Mouse (Mus musculus) heart, embryonic 11.5 days (tissue): ENCODE data around the gene Gse1. TPM values are rescaled to one million over a fixed set of nuclear protein-coding genes. Genes with fewer than 3 reads are reported as not detected.

Experiments used
- ATAC-seq: fragments of 200-750 bp; cut with Nextera tagmentation; replicated peaks from 2 replicates; pipeline ENCODE4 v1.8.0; 2017; ENCODE audit warnings: moderate library complexity; ENCODE audit not compliant: insufficient number of reproducible peaks, low FRiP score, low TSS enrichment
- H3K27ac ChIP-seq: fragments of 300-500 bp; sonication (generic); 2 replicates; pipeline ENCODE4 v1.5.1; 2014; ENCODE audit warnings: mild to moderate bottlenecking, low read depth, low read length
- H3K27me3 ChIP-seq: fragments of 300-500 bp; sonication (generic); 2 replicates; pipeline ENCODE4 v1.6.1; 2014; ENCODE audit warnings: mild to moderate bottlenecking, low read length, mixed read lengths; ENCODE audit not compliant: control insufficient read depth, insufficient read depth
- H3K36me3 ChIP-seq: fragments of 300-500 bp; sonication (generic); 2 replicates; pipeline ENCODE4 v1.6.1; 2014; ENCODE audit warnings: mild to moderate bottlenecking, low read length, moderate library complexity, mixed read lengths; ENCODE audit not compliant: control insufficient read depth, insufficient read depth
- H3K4me1 ChIP-seq: fragments of 300-500 bp; sonication (generic); 2 replicates; pipeline ENCODE4 v1.6.1; 2014; ENCODE audit warnings: low read length; ENCODE audit not compliant: control insufficient read depth, insufficient read depth
- H3K4me2 ChIP-seq: fragments of 300-500 bp; sonication (generic); 2 replicates; pipeline ENCODE4 v1.6.1; 2014; ENCODE audit warnings: mild to moderate bottlenecking, moderate library complexity
- H3K4me3 ChIP-seq: fragments of 300-500 bp; sonication (generic); 2 replicates; pipeline ENCODE4 v1.5.1; 2014; ENCODE audit warnings: low read depth, low read length
- H3K9ac ChIP-seq: fragments of 300-500 bp; sonication (generic); 2 replicates; pipeline ENCODE4 v1.6.1; 2014; ENCODE audit warnings: mild to moderate bottlenecking, low read depth, low read length, moderate library complexity
- H3K9me3 ChIP-seq: fragments of 300-500 bp; sonication (generic); replicated peaks from 2 replicates; pipeline ENCODE4 v1.6.1; 2016; ENCODE audit warnings: low read length; ENCODE audit not compliant: control insufficient read depth
- WGBS: fragments of 180-500 bp; shearing (Covaris S2); extraction: QIAGEN DNeasy Blood & Tissue Kit; methylation state at CpG from one replicate; pipeline ENCODE4 v1.1.7; 2014; ENCODE audit not compliant: insufficient replicate concordance; 5-methylcytosine and 5-hydroxymethylcytosine counted together
- polyA plus RNA-seq: library from polyadenylated mRNA; unstranded; fragments of >200 nt; fragmentation: Nextera tagmentation; extraction: Ambion mirVana; gene quantifications from 2 replicates; pipeline ENCODE4 v1.2.1, GENCODE M21; 2014

Gse1 gene
- polyA plus RNA-seq, 1 experiment from 2014 or later: 12.8 TPM

- Histone ChIP-seq H3K27me3 (no peaks in the 10 kb centered on the region), H3K27ac (no peak overlapping the region), H3K9me3 (no peaks in the 10 kb centered on the region), H3K4me1 (peaks cover 23% of the 10 kb centered on the region; the same call in 1 of the 2 replicates), H3K36me3 (peaks cover 71% of the 10 kb centered on the region), H3K9ac (no peak overlapping the region), H3K4me3 (no peak overlapping the region), H3K4me2 (no peak overlapping the region)
- WGBS: 87% methylated on average over 17 of the region's 17 CpGs
- ATAC-seq: no peak
Observed at GRCm38 (mm10) chr8:120577821-120578220, 349.6 kb downstream of the Gse1 start.

DNA sequence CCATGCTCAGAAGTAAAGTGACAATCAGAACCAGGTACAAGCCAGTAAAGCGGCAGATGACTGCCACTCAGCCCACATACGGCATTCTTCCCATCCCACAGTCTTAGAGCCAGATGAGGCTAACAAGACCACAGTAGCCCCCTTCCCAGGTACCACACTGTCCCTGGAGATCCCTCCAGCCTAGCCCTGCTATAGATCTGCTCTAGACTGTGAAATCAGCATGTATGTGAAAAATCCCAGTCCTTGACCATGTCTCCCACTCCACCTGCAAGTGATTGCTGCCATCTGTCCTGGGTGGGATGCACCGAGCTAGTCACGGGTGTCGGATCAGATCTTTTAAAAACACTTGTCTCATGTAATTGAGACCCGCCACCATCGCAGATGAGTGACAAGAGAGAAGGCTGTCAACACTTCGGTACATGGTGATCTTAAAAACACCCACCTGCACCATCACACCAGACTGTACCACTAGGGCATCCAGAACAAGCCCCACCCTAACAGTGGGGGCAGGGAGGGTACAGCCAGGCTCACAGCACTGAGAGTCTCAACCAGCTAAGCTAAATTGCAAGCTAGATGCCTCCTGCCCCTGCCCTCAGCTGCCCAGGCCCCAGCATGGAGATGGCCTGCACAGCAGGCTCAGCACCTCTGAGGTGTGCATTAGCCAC, 352.2 kb downstream of the Gse1 start:
- Histone ChIP-seq H3K4me2 (no peak overlapping the region), H3K27ac (no peak overlapping the region), H3K9me3 (no peaks in the 10 kb centered on the region), H3K27me3 (no peaks in the 10 kb centered on the region), H3K36me3 (peaks cover 55% of the 10 kb centered on the region), H3K4me1 (peaks cover 14% of the 10 kb centered on the region; the same call in 1 of the 2 replicates), H3K4me3 (no peak overlapping the region), H3K9ac (no peak overlapping the region)
- no peak for ATAC-seq
- 82% methylated on average over 8 of the region's 8 CpGs for WGBS

GRCm38 (mm10) chr8:120581329-120581728, 353.1 kb downstream of the Gse1 start:
- ATAC-seq: no peak

DNA sequence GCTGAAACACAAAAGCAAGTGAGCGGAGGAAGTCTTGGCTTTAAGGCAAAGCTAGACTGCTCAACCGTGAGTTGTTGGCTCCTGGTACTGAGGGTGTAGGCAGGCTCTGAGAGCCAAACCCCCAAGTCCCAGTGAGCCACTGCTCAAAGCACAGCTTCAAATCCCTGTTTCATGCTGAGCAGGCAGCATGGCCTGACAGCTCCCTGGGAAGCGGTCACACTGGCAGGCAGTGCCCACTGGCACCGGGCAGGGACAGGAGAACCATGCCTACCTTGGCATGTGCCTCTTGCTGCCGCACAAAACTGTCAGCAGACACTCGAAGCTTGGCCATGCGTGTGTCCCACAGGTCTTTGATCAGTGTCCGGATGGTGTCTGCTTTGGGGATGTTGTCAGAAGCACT, 353.6 kb downstream of the Gse1 start:
- 0 out of 2 replicates have a peak overlapping the region, but pooled peaks have one; percentile 28 for H3K9ac ChIP-seq
- peaks cover 50% of the 10 kb centered on the region for H3K36me3 ChIP-seq
- no peak overlapping the region for H3K4me2 ChIP-seq
- H3K4me3 ChIP-seq: no peak overlapping the region
- H3K4me1 ChIP-seq: peaks cover 5% of the 10 kb centered on the region; the same call in 1 of the 2 replicates
- no peaks in the 10 kb centered on the region for H3K27me3 ChIP-seq
- ATAC-seq: no peak
- no peaks in the 10 kb centered on the region for H3K9me3 ChIP-seq
- WGBS: 90% methylated on average over 8 of the region's 8 CpGs
- 0 out of 2 replicates have a peak overlapping the region, but pooled peaks have one; percentile 22 for H3K27ac ChIP-seq

More at GRCm38 (mm10) chr8:120581329-120581728, 353.1 kb downstream of the Gse1 start:
- peaks cover 55% of the 10 kb centered on the region for H3K36me3 ChIP-seq
- no peaks in the 10 kb centered on the region for H3K27me3 ChIP-seq
- H3K9ac ChIP-seq: no peak overlapping the region
- no peak overlapping the region for H3K4me3 ChIP-seq
- WGBS: 91% methylated on average over 12 of the region's 12 CpGs
- no peak overlapping the region for H3K4me2 ChIP-seq
- H3K4me1 ChIP-seq: peaks cover 9% of the 10 kb centered on the region; the same call in 1 of the 2 replicates
- H3K27ac ChIP-seq: no peak overlapping the region
- H3K9me3 ChIP-seq: no peaks in the 10 kb centered on the region

DNA sequence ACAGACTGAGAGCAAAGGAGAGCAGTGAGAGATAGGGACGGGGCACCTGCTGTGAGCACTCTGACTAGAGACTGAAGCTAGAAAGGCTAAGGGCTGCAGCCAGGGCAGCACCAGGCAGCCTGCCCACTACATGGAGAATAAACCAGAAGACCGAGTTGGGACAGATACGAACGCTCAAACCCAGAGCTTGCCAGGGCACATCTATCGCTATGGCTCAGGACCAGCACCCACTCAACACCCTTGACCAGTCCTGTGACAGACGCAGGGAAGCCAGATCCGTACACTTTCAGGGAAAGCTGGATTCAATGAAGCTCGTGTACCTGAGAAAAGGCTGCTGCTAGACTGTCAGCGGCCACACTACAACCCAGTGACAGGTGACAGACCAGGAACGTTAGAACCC, 357.3 kb downstream of the Gse1 start:
- peaks cover 24% of the 10 kb centered on the region for H3K36me3 ChIP-seq
- H3K27ac ChIP-seq: no peak overlapping the region
- H3K4me3 ChIP-seq: no peak overlapping the region
- H3K9ac ChIP-seq: no peak overlapping the region
- H3K4me1 ChIP-seq: peaks cover 16% of the 10 kb centered on the region
- H3K9me3 ChIP-seq: no peaks in the 10 kb centered on the region
- ATAC-seq: no peak
- H3K27me3 ChIP-seq: no peaks in the 10 kb centered on the region
- WGBS: 87% methylated on average over 10 of the region's 10 CpGs
- no peak overlapping the region for H3K4me2 ChIP-seq

DNA sequence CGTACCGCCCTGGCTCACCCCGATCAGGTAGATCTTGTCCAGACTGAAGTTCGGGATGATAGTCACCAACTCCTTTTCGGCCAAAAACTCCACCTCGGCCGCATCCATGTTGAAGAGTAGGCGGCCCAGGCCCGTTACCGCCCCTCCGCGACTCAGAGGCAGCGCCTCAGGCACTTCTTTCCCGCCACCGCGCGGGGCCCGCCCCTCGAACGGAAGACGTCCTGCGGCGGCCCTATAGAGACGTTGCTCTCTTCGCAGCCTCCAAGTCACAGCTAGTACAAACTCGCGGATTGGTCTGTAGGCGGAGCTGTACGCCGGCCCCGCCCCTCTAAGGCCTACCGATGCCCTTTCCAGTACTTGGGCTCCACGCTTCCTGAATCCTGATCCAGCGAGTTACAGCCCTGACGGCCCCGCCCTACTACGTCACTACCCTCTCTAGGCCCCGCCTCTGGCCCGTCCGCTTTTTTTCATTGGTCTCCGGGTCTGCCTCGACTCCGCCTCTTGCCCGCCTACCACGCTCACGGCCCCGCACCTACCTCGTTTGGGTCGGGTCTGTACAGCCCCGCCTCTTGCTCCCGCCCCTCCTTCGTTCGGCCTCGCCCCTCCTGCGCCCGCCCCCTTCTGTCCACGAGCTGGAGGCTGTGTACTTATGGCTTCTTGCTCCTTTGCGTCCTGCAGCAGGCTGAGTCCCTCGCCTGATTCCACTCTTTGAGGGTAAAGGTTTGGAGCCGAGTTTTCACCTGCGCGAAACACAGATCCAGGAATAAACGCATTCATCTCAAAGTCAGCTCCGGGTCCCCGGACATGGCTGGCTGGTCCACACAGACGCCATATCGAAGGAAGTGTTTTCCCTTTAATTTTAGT, 360.9 kb downstream of the Gse1 start, which contains the start of gene Gins2:
TSS of gene Gins2 (minus strand) at position 397 of the 864 bp plus-strand sequence.
- H3K4me2 ChIP-seq: peak within 1 kb of the TSS; percentile 96
- H3K27ac ChIP-seq: peak within 1 kb of the TSS; percentile 62
- H3K27me3 ChIP-seq: no peaks in the 10 kb centered on the region
- H3K4me1 ChIP-seq: peaks cover 18% of the 10 kb centered on the region
- peak within 1 kb of the TSS; percentile 88 for H3K9ac ChIP-seq
- ATAC-seq: peak; percentile 98
- no peaks in the 10 kb centered on the region for H3K9me3 ChIP-seq
- peak within 1 kb of the TSS; percentile 83 for H3K4me3 ChIP-seq
- under 1% methylated on average over 67 of the region's 67 CpGs for WGBS
- peaks cover 13% of the 10 kb centered on the region for H3K36me3 ChIP-seq

DNA sequence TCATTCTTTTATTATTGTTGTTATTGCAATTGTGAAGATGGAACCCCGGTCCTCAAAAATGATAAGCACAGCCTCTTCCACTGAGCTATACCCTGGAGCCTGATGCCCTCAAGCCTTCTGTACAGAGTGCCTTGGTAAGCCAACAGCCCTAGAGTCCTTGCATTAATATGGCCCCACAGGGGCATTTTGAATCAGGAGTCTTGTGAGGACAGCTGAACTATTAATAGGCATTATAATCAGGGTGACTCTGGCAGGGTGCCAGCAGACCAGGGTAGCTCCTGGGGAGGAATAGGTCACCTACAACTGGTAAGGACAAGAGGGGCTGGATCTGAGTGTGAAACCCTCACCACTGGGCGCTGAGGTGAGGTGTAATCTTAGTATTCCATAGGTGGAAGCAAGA, 361.7 kb downstream of the Gse1 start:
- no peak for ATAC-seq
- 46% methylated on average over 2 of the region's 2 CpGs for WGBS

GRCm38 (mm10) chr8:120591587-120592292, 363.5 kb downstream of the Gse1 start:
- Histone ChIP-seq H3K4me2 (no peak overlapping the region), H3K27me3 (no peaks in the 10 kb centered on the region)
- 62% methylated on average over 10 of the region's 10 CpGs for WGBS

More for the DNA sequence above, 361.7 kb downstream of the Gse1 start:
- Histone ChIP-seq H3K4me1 (peaks cover 18% of the 10 kb centered on the region), H3K9me3 (no peaks in the 10 kb centered on the region), H3K9ac (peak overlapping the region; percentile 2), H3K36me3 (peaks cover 6% of the 10 kb centered on the region; the same call in 1 of the 2 replicates), H3K27ac (peak overlapping the region; percentile 18), H3K4me3 (peak overlapping the region; percentile 41), H3K27me3 (no peaks in the 10 kb centered on the region), H3K4me2 (peak overlapping the region; percentile 61)

More at GRCm38 (mm10) chr8:120591587-120592292, 363.5 kb downstream of the Gse1 start:
- Histone ChIP-seq H3K27ac (no peak overlapping the region), H3K9me3 (no peaks in the 10 kb centered on the region), H3K36me3 (no peaks in the 10 kb centered on the region), H3K4me1 (peaks cover 18% of the 10 kb centered on the region), H3K9ac (no peak overlapping the region), H3K4me3 (no peak overlapping the region)
- ATAC-seq: no peak
